Mouse (Mus musculus): ENCODE results near the gene Phkb.

The Phkb gene

DNA sequence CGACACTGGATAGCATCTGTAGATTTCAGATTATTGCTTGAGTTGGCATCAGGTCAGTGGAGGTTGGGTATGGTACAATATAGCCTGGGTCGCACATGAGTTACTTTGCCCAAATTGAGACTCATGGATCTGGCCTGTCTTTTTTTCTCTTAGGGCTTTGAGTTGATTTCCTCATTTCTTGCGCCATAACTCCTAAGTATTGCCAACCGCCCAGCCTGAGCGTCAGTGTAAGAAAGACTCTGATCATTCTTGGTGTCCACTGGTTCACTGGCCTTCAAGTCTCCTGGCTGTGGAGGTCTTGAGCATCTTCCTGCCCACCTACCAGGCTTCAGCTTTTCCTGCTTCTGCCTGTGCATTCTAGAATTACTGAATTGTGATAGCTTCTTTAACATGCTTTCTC lies 104.1 kb downstream of the Phkb start:
- DNase-seq (ENCODE audit: low spot score) = no peak

DNA sequence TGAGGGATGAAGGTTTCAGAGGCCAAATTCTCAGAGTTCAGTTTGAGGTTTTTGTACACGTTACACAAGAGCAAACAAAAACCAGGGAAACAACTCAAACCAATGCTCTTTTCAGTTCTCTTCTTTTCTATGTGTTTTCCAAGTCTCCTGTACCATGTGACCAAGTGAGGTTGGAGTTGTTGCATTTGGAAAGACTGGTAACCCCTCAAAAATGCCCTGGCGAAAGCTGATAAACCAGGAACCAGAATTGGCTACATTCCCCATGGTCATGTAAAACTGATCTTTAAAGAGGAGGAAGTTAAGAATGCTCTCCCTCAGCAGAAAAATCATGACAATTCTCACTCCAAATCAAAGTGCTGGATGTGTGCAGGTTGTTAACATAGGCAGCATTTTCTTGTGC lies 117.6 kb downstream of the Phkb start:
- DNase-seq (ENCODE audit: low spot score) = no peak

DNA sequence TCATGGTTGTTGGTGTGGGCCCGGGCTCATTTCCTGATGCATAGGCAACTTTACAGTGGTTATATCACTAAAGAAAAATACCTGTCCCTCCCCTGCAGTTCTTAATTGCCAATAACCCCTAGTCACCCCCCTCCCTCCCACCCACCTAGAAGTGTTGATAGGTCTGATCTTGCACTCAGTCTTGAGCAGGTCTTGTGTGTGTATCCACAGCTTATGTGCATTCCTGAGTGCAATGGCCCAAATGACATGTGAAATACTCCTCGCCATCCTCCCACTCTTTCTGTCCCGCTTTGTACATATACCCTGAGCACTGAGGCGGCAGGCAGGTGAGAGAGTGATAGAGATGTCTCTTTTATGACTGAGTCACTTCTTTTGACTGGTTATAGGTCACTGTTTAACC lies 119.1 kb downstream of the Phkb start:
- DNase-seq (ENCODE audit: low spot score) = no peak

DNA sequence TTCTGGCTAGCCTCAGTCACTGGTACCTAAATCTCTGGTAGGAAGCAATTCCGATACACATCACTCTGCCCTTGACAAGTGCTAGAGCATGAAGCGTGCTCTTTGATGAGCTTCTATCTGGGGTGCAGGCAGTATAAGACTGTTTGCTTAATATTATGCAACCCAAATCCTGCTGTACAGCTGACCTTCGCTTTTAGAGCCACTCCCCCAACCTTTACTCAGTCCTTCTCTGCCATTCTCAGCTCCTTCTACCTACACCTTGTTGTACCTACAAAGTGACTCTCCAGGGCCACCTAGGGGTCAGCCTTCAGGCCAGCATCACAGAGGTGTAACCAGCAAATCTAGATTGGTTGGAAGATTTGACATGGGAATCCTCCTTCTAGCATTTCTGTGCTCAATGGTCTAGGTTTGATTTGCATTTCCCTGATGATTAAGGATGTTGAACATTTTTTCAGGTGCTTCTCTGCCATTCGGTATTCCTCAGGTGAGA lies 136.9 kb downstream of the Phkb start:
- no peak for DNase-seq (ENCODE audit: low spot score)

DNA sequence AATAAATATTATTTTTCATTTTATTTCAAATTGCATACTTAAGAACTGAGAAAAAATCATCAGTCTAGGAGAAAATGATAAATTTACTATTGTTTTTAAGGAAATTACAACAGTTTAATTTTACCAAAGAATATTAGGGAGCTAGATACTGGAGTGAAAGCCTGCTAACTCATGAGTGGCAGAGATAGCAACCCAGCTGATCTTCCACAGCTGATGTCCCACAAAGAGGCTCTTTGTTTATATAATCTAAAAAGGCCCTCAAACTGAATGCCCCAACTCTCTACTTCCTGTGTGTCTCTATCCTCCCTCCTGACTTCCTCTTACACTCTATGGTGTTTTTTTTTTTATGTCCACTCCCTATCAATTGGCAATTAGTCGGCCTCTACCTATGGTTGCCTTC lies 152.2 kb downstream of the Phkb start:
- DNase-seq (ENCODE audit: low spot score) = no peak

DNA sequence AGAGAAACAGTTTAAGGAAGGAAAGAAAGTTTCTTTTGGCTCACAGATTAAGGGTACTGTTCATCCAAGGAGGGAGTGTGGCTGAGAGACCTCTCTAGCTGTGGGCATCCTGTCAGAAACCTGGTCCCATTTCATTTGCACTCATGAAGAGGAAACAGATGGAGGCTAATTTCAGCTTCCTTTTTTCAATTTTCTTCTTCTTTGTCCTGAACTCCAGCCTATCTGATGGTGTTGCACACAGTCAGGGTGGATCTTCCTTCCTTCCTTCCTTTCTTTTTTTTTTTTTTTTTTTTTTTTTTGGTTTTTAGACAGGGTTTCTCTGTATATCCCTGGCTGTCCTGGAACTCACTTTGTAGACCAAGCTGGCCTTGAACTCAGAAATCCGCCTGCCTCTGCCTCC lies 152.9 kb downstream of the Phkb start:
- DNase-seq (ENCODE audit: low spot score) = no peak

DNA sequence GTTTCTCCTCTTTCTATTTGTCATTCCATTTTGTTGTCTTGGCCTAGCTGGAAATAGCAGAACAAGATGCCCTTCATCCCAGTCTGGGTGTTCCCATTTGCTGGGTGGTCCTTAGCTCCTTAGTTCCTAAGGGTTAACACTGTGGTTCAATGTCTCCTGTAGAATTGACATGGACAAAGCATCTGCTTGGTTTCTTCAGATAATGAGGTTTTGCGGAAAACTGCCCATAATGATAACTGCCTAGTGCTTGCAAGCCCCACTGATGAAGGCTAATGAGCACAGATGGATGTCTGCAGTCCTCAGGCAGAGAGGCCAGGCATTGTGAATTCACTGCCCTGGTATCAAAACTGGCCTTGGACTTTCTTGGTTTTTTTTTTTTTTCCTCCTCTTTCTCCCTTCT lies 155.2 kb downstream of the Phkb start:
- DNase-seq (ENCODE audit: low spot score) = peak; percentile 74

DNA sequence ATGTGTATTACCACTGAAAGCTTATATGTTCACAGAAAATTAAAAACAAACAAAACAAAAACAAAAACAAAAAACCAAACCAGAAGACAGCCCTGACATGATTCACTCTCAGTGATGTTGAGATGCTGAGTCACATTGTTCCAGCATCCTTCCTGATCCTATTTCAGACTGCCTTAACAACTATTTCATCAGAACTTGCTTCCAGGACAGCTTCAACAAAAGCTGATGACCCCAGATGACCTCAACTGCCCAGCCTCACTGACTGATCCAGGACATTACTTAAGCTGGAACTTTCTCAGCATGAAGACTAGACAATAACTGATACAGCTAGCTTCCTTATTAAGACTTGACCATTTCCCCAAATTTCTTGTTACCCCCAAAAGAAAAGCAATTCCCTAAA lies 165.7 kb downstream of the Phkb start:
- no peak for DNase-seq (ENCODE audit: low spot score)

DNA sequence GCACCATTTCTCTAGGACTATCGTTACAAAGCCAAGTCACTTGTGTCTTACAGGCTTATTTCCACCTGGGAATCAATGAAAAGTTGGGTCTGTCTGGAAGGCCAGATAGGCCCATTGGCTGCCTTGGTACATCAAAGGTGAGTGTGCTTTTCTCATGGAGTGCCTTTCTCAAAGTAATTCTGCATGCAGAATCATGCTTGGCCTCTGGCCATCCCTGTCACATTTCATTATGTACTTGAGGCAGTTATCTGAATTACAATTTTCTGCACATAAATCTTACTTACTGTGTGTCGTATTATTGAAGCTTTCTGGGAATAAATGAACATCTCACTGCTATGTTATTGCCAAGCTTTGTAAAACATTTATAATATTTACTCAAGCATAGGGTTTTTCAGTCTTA lies 176.0 kb downstream of the Phkb start:
- no peak for DNase-seq (ENCODE audit: low spot score)

DNA sequence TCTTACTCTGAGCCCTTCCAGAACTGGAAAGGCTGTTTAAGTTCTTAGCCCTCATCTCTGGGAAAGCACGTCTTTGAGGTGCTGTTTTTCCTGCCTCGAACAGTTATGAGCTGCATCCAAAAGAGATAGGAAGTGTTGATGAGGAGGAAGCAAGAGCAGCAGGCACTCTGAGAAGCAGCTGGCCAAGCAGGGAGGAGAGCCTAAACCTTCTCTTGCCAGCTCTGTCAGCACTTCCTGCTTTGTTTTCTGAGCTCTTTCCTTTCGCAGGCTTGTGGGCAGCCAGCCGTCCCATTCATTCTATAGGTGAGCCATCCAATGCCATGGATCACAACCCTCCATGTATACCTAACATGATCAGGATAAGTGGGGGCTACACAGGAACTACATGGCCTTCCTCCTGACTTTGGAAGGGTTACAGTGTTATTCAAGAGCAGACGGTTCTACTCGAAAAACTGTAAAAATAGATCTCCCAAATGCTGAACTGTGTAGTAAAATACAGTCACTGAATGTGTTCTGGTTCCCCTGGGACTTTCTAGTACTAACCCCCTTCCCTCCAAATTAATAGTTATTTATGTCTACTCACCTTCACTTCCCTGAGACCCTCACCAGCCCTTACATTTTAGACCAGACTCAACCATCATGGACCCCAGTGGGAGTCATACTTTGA lies 188.0 kb downstream of the Phkb start:
- no peak for DNase-seq (ENCODE audit: low spot score)

DNA sequence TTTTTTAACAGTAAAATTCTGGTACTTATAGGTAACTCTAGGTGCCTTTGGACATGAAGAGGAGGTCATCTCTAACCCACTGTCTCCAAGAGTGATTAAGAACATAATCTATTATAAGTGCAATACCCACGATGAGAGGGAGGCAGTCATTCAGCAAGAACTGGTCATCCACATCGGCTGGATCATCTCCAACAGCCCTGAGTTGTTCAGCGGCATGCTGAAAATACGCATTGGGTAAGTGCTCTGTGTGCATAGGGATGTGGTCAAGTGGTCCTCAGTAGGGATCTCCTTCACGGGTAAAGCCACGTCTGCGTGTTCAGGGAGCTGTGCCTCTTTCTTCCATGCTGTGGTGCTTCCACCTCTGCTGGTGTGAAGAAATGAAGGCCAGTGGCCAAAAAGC lies 188.7 kb downstream of the Phkb start:
- DNase-seq (ENCODE audit: low spot score) = no peak

DNA sequence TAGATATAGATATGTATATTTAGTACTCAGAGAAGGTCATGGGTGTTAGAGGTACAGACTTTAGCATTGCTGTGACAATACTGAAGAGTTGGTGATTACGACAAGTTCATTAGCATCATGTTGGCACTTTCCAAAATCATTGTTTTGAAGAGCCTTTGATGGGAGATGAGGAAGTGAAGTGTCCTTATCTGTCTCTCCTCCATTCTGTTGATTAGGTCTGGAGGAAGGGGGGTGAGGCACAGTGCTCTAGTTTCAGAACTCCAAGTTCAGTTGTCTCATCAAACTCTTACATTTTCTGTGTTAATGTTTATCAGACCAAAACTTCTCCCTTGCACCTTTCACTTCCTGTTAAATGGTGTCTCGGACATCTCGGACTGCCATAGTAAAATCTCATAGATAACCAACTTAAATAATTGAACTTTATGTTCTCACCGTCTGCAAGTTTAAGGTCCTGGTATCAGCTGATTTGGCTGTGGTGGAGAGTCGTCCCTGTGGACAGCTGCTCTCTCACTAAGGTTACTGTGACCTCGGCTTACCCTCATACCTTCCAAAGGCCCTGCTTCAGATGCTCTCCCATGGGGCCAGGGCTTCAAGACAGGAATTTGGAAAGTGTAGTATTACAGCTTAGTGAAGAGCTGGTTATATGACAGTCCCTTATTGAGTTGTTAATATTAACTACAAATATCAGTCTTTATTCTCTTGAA lies 194.1 kb downstream of the Phkb start:
- no peak for DNase-seq (ENCODE audit: low spot score)

DNA sequence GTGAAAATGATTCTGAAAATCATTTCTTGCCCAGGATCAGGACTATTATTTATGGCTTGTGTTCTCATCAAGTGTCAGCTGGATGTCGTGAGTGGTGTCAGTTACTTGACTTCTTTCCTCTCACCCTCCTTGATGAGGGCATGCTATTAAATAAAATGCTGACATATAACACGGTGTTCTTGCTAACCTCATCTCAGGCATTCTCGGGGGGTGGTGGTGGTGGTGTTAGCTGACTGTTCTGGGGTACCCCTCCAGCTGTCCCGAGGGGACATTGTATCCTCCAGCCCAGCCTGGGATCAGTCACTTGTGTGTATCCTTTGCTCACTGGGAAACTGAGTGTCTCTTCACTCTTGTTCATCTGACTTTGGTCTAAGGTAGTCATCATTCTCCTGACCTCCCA lies 194.6 kb downstream of the Phkb start:
- DNase-seq (ENCODE audit: low spot score) = no peak

DNA sequence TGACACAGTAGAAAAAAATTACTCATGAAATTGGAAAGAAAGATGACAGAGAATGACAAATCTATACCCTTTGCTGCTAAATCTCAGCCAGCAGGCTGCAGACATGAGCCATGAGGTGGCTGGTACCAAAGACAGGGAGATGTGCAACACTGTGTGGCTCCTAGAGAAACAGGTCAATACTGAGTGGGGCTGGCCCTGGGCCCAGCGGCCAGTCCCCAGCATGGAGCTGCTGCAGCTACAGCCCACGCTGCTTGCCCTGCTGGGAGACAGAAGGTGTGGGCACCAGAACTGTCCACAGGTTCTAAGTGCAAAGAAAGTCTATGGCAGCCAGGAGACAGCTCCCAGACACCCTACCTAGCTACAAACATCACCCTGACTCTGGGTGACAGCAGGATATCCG lies 197.7 kb downstream of the Phkb start:
- DNase-seq (ENCODE audit: low spot score) = no peak

DNA sequence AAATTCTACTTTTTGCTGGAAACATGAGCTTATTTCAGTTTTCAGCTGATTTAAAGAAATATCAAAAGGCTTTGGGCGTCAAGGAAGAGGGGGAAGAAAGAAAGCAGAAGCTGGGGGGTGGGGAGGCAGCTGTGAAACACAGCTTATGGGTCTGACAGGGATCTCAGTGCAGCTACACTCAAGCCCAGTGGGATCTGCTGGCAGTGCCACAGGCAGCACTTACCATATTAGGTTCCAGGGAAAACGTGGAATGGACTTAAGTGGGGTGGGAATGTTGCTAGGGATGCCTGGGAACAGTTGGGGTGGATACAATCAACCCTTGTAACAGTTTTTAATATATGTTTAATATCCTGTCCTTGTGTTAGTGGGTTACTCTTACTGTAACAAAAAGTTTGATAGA lies 201.3 kb downstream of the Phkb start:
- peak; percentile 50 for DNase-seq (ENCODE audit: low spot score)

DNA sequence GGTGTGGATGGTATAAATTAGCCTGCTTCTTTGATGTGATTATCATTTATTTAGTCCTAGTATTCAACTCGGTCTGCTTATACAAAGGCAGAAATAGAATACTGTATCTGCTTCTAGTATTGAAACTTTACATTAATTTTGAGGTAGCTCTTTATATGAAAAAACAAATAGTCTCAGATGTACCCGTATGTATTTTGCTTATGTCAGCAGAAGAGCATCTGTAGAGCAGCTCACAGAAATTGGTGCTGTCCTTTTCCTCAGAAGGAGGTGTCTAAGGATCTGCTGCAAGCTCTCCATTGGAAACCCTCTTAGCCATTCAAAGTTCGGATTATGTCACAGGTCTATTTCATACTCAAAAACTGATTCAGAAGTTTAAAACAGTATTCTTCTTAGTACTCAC lies 210.1 kb downstream of the Phkb start:
- DNase-seq (ENCODE audit: low spot score) = no peak

DNA sequence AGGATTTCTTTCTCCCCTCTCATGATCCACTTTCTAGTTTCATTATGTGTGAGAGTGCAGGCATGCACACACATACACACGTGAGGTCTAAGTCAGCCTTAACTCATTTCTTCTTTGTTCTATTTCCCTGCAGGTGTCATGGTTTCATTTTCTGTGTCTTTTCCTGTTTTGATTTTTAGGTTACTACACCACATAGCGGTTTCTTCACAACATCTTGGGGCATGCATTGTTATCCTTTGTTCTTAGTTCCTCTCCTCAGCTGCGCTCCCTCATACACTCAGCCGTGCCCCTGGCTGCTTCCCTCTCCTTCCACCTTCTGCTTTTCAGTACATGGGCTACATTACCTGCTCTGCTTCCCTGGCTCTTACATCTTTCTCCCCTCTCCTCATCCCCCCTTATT lies 211.2 kb downstream of the Phkb start:
- no peak for DNase-seq (ENCODE audit: low spot score)

DNA sequence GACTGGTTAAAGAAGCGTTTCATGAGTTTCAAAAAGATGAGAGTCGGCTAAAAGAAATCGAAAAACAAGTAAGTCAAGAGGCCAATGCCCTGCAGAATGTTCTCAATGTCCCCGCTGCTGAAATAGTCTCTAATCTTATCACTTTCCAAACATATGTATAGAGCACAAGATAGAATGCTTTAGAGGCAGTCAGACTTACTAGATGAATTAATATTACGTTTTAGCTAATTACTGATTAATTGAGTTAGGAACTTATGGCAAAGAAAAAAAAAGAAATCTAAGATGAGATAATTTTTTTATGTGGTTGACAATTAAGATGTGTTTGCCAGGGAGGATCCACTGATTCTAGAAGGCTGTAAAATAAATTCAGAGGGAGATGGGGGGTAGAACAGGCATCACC lies 217.9 kb downstream of the Phkb start:
- no peak for DNase-seq (ENCODE audit: low spot score)

DNA sequence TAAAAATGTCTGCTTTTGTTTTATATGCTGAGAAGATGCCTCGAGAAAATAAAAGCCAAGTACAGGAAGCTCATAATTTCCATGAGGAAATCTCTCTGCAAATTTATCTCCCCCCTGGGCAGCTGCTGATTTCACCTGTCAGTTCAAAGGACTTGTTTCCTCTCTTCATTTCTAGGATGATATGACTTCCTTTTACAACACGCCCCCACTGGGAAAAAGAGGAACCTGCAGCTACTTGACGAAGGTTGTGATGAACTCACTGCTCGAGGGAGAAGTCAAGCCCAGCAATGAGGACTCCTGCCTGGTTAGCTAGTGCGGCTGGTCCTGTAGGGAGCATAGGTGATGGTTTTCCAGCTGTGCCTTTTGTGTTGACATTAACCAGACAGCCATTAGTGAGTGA lies 218.4 kb downstream of the Phkb start:
- no peak for DNase-seq (ENCODE audit: low spot score)

DNA sequence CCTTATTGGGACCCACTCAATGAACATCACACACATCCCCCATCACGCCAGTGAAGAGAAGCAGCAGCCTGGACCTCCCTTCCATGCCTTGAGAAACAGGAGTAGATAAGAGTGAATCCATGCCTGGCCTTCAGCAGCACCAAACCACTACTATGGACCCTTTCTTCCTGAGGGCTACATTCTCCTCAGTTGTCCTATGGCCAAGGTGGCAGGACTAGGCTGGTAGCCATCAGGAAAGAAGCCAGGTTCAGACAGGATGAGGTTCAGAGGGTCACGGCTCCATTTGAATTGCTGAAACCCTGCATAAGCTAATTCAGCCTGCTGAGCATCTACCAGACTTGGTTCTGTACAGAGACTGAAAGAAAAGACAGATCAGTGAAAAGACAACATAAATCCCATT lies 222.7 kb downstream of the Phkb start:
- no peak for DNase-seq (ENCODE audit: low spot score)

DNA sequence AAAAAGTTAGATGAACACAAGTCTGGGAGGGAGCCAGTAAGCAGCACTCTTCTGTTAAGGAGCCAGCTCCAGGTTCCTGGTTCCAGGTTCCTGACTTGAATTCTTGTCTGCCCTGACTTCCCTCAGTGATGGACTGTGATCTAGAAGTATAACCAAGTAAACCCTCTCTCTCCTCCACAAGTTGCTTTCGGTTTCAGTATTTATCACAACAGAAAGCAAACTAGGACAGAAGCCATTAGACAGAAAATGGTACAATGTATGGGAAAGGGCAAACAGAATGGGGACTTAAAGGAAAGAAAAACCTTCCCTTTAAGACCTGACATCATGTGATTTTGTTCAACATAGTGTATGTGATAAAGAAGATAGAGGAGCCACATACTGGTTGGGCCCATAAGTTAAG lies 238.7 kb downstream of the Phkb start:
- DNase-seq (ENCODE audit: low spot score) = no peak

DNA sequence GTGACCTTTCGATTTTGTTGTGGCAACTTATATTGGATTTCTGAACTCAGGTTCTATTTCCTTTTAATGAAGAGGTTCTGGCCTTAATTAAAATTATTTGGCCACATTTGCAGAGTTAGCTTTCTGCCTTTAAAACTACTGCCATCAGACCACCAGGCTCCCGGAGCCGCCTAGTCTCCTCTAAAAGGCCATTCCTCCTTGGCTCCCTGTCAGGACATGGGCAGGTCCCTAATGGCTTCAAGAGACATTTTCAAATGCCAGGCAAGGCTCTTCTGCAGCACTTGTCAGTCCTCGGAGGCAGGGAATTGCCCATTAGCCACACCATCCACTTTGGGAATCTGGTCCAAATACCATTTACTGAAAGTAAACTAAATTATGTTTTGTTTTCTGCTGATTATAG lies 242.6 kb downstream of the Phkb start:
- no peak for DNase-seq (ENCODE audit: low spot score)

DNA sequence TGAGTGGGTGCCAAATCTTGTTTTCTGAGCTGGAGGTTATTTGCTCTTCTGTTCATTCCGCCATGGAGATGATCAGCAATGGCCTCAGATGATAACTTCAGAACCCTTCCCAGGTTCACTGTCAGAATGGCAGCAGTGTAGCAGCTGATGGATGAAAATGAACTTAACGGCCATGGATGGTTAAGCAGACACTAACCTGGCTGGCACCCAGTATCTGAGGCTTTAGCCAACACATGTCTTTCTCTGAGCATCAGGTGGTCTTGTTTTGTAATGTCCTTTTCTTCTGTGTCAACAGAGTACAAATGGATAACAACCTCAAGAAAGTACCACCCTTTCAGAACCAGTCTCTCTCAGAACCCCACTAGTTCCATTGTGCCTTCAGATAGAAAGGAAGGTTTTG lies 246.0 kb downstream of the Phkb start:
- DNase-seq (ENCODE audit: low spot score) = no peak

DNA sequence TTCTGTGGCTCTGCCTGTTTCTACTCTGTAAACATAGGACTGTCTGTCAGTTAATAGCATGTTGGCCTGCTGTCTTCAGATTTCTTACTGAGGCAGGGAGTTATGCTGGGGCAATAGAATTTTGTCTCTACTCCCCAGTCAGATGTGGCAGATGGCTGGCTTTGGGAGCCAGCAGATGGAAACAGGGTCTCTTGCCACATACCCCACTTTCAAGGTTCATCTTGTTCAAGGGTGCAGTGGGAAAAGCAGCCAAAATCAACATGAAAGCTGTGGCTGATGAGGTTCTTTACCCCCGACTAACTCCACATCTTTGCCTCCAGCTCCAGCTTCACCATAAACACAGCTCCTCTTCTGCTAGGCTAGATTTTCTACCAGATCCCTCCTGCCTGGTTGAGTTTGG lies 246.7 kb downstream of the Phkb start:
- no peak for DNase-seq (ENCODE audit: low spot score)
